Mouse (Mus musculus): ENCODE results near the gene Prr5l. TPM values are rescaled to one million over a fixed set of nuclear protein-coding genes. Genes with fewer than 3 reads are reported as not detected.

Gene Prr5l
- polyA plus RNA-seq, 1 experiment from 2014 or later: 21.5 TPM

DNA sequence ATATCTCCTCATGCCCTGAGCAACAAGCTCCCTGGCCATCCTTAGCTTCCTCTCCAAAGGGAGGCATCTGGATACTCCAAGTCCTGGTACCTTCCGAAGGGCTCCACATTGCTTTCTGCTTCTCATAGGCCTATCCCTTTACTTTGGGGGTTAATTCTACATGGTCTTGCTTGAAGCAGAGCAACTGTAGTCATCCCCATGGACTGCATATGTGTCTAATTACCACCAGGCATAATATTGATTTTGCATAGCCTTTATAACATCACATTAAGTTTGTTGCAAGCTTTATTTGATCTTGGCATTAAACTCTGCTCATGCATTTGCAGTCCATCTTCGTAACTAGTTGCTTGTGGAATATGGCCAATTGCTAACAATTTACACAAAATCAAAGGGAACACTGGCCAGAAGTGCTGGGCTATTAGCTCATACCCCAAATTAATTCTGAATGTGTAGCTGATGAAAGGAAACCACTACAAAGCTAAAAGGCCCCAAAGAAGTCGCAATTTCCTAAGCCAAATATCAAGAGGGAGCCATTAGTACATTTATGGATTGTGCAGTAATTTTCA is 21.8 kb downstream of the Prr5l start:
- 89% methylated on average over 3 of the region's 3 CpGs for WGBS
- Histone ChIP-seq H3K4me2 (ENCODE audit: low read depth, low read length, severe bottlenecking) (no peak overlapping the region), H3K4me3 (ENCODE audit: low read depth, low read length) (no peak overlapping the region), H3K27ac (ENCODE audit: low read depth, low read length) (no peak overlapping the region), H3K9ac (ENCODE audit: low read length) (no peak overlapping the region), H3K4me1 (replicated peaks; ENCODE audit: control insufficient read depth, insufficient read depth, low read length) (no peaks in the 10 kb centered on the region), H3K27me3 (ENCODE audit: control insufficient read depth, insufficient read depth, low read length) (no peaks in the 10 kb centered on the region), H3K36me3 (ENCODE audit: control insufficient read depth, insufficient read depth, low read length) (no peaks in the 10 kb centered on the region), H3K9me3 (ENCODE audit: control insufficient read depth, low read length) (no peaks in the 10 kb centered on the region)
- no peak for DNase-seq (ENCODE audit: low spot score)
- ATAC-seq (replicated peaks; ENCODE audit: low FRiP score): no peak

DNA sequence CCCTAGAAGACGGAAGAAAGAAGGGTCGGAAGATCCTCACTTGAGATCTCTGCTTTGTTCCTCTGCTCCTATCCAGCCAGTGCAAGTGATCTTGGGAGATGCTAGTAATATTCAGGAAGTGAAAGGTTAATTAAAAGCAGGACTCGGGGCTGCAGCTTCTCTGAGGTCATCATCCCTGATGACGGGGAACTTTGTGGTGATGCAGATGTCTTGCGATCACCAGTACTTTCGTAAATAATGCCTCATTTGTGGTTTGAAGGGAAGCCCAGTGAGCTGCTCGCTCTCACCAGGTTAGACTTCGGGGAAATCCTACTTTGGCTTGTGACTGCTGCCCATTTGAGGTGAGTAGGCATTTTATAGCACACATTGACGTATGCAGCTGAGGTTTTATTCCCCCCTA is 26.7 kb downstream of the Prr5l start:
- Histone ChIP-seq H3K9ac (ENCODE audit: low read length) (no peak overlapping the region), H3K27me3 (ENCODE audit: control insufficient read depth, insufficient read depth, low read length) (no peaks in the 10 kb centered on the region), H3K4me1 (replicated peaks; ENCODE audit: control insufficient read depth, insufficient read depth, low read length) (no peaks in the 10 kb centered on the region), H3K4me3 (ENCODE audit: low read depth, low read length) (no peak overlapping the region), H3K9me3 (ENCODE audit: control insufficient read depth, low read length) (no peaks in the 10 kb centered on the region), H3K27ac (ENCODE audit: low read depth, low read length) (no peak overlapping the region), H3K4me2 (ENCODE audit: low read depth, low read length, severe bottlenecking) (no peak overlapping the region), H3K36me3 (ENCODE audit: control insufficient read depth, insufficient read depth, low read length) (no peaks in the 10 kb centered on the region)
- DNase-seq (ENCODE audit: low spot score) (no peak), ATAC-seq (replicated peaks; ENCODE audit: low FRiP score) (no peak)
- 83% methylated on average over 9 of the region's 9 CpGs for WGBS

DNA sequence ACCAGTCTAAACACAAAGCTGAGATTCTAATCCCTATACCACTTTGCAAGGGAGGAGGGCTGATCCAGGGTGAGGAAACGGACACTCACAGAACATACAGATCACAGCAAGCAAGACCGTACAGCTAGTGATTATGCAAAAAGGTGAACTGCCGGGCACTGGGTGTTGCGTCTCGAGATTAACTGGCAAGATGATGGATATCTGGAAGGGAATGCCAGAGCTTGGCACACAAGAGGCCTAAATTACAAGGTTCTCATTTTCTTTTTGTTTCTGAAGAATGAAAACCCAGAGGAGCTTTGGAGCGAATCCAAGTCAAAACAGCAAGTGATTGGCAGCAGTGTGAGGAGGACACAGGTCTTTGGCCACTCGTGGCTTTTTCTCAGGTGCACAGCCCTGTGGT is 28.0 kb downstream of the Prr5l start:
- ATAC-seq (replicated peaks; ENCODE audit: low FRiP score) (no peak), DNase-seq (ENCODE audit: low spot score) (no peak)

DNA sequence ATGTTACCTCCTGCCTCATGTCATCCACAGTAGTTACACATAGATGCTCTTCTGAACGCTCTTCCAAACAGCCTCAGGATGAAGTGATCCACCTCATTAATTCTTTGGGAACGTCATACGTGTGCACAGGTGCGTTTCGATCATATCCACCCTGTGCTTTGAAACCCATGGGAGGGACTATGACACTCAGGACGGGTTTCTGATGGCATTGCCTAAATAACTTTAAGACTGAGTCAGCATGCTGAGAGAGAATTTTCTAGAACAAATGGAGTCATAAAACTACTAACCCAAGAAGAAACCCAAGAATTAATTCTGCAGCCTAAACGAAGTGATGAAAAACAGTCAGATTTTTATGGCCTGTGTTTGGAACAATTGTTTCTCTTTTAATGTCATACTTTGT is 40.1 kb downstream of the Prr5l start:
- ATAC-seq (replicated peaks; ENCODE audit: low FRiP score): no peak
- Histone ChIP-seq H3K36me3 (ENCODE audit: control insufficient read depth, insufficient read depth, low read length) (no peaks in the 10 kb centered on the region), H3K27me3 (ENCODE audit: control insufficient read depth, insufficient read depth, low read length) (no peaks in the 10 kb centered on the region), H3K9me3 (ENCODE audit: control insufficient read depth, low read length) (no peaks in the 10 kb centered on the region), H3K4me3 (ENCODE audit: low read depth, low read length) (no peak overlapping the region), H3K27ac (ENCODE audit: low read depth, low read length) (no peak overlapping the region), H3K9ac (ENCODE audit: low read length) (no peak overlapping the region), H3K4me2 (ENCODE audit: low read depth, low read length, severe bottlenecking) (no peak overlapping the region), H3K4me1 (replicated peaks; ENCODE audit: control insufficient read depth, insufficient read depth, low read length) (no peaks in the 10 kb centered on the region)
- no peak for DNase-seq (ENCODE audit: low spot score)
- WGBS: 88% methylated on average over 7 of the region's 7 CpGs

More for the DNA sequence above, 28.0 kb downstream of the Prr5l start:
- Histone ChIP-seq H3K27ac (ENCODE audit: low read depth, low read length) (no peak overlapping the region), H3K4me3 (ENCODE audit: low read depth, low read length) (no peak overlapping the region), H3K36me3 (ENCODE audit: control insufficient read depth, insufficient read depth, low read length) (no peaks in the 10 kb centered on the region), H3K27me3 (ENCODE audit: control insufficient read depth, insufficient read depth, low read length) (no peaks in the 10 kb centered on the region), H3K4me1 (replicated peaks; ENCODE audit: control insufficient read depth, insufficient read depth, low read length) (no peaks in the 10 kb centered on the region), H3K4me2 (ENCODE audit: low read depth, low read length, severe bottlenecking) (no peak overlapping the region), H3K9me3 (ENCODE audit: control insufficient read depth, low read length) (no peaks in the 10 kb centered on the region), H3K9ac (ENCODE audit: low read length) (no peak overlapping the region)
- 77% methylated on average over 7 of the region's 7 CpGs for WGBS

DNA sequence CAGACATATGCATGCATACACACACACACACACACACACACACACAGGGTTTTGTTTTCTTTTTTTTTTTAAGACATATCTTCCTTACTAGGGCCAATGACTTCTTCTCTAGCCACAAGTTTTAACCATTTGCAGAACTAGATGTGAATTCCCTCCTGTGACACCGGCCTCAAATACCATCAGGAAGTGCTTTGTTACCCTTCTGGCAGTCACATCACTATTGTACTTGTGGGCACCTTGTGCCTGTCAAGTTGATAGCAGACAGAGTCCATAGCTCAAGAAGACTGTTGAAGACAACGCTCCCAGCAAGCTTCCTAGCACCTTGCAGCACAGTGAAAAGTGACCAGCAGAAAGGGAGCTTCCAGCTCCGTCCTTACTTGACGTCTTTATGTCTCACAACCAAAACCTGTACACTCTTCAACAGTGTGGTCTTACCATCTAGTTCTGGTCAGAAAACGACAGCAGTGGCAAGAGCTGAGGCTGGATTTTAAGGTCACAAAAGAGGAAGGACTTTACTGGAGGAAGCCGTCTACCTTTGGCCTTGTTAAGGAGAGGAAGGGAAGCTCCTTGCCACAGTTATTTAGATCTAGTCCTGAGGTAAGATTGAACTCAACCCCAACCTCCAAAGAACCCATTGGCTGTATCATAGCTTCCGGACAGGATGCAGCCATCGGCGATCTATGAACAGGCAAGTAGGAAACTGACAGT is 47.9 kb downstream of the Prr5l start:
- no peaks in the 10 kb centered on the region for H3K27me3 ChIP-seq (ENCODE audit: control insufficient read depth, insufficient read depth, low read length)
- H3K27ac ChIP-seq (ENCODE audit: low read depth, low read length): no peak overlapping the region
- no peaks in the 10 kb centered on the region for H3K36me3 ChIP-seq (ENCODE audit: control insufficient read depth, insufficient read depth, low read length)
- 87% methylated on average over 9 of the region's 9 CpGs for WGBS
- no peak overlapping the region for H3K4me2 ChIP-seq (ENCODE audit: low read depth, low read length, severe bottlenecking)
- no peak overlapping the region for H3K4me3 ChIP-seq (ENCODE audit: low read depth, low read length)
- DNase-seq (ENCODE audit: low spot score): no peak
- H3K4me1 ChIP-seq (replicated peaks; ENCODE audit: control insufficient read depth, insufficient read depth, low read length): peaks cover 2% of the 10 kb centered on the region; the same call in 1 of the 2 replicates
- ATAC-seq (replicated peaks; ENCODE audit: low FRiP score): no peak
- no peaks in the 10 kb centered on the region for H3K9me3 ChIP-seq (ENCODE audit: control insufficient read depth, low read length)
- H3K9ac ChIP-seq (ENCODE audit: low read length): no peak overlapping the region

DNA sequence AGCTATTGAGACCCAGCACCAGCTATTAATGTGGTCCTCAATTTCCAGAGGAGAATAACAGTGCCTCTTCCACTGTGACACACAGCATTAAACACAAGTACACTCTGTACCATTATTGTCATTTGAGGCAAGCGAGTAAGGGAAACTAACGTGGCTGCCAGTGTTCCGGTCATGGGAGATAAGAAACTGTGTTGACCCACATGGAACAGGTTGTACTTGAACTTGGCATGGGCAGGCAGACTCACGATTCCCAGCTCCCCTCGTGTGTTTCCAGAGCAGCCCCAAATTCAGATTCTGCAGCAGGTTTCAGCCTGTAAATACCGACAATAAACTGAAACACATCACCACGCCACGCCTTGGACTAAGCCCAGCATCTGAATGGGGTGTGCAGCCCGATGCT is 50.5 kb downstream of the Prr5l start:
- no peak overlapping the region for H3K4me3 ChIP-seq (ENCODE audit: low read depth, low read length)
- H3K27ac ChIP-seq (ENCODE audit: low read depth, low read length): no peak overlapping the region
- 89% methylated on average over 9 of the region's 9 CpGs for WGBS
- H3K4me1 ChIP-seq (replicated peaks; ENCODE audit: control insufficient read depth, insufficient read depth, low read length): peaks cover 2% of the 10 kb centered on the region; the same call in 1 of the 2 replicates
- no peaks in the 10 kb centered on the region for H3K9me3 ChIP-seq (ENCODE audit: control insufficient read depth, low read length)
- no peaks in the 10 kb centered on the region for H3K36me3 ChIP-seq (ENCODE audit: control insufficient read depth, insufficient read depth, low read length)
- no peak overlapping the region for H3K4me2 ChIP-seq (ENCODE audit: low read depth, low read length, severe bottlenecking)
- H3K27me3 ChIP-seq (ENCODE audit: control insufficient read depth, insufficient read depth, low read length): no peaks in the 10 kb centered on the region
- DNase-seq (ENCODE audit: low spot score) (no peak), ATAC-seq (replicated peaks; ENCODE audit: low FRiP score) (no peak)
- no peak overlapping the region for H3K9ac ChIP-seq (ENCODE audit: low read length)

DNA sequence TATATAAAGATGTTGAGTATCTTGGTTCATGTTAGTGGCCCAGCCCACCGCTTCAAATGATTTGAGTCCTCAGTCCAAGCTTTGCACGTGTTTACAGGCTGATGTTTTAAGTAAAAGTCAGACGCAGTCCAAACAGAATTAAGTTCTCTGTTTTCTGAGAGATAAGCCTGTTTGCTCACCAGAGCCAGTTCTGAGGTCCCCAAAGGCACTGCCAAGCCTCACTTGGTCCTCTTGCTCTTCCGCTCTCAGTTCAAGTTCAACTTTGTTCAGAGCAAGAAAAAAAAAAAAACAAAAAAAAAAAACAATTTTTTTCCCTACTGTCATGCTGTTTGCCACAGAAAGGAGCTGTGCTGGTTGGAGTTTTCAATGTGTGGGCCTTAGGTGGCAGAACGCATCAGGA is 51.0 kb downstream of the Prr5l start:
- Histone ChIP-seq H3K9ac (ENCODE audit: low read length) (no peak overlapping the region), H3K9me3 (ENCODE audit: control insufficient read depth, low read length) (no peaks in the 10 kb centered on the region), H3K27me3 (ENCODE audit: control insufficient read depth, insufficient read depth, low read length) (no peaks in the 10 kb centered on the region), H3K27ac (ENCODE audit: low read depth, low read length) (no peak overlapping the region), H3K4me2 (ENCODE audit: low read depth, low read length, severe bottlenecking) (no peak overlapping the region), H3K36me3 (ENCODE audit: control insufficient read depth, insufficient read depth, low read length) (no peaks in the 10 kb centered on the region), H3K4me3 (ENCODE audit: low read depth, low read length) (no peak overlapping the region), H3K4me1 (replicated peaks; ENCODE audit: control insufficient read depth, insufficient read depth, low read length) (peaks cover 2% of the 10 kb centered on the region; the same call in 1 of the 2 replicates)
- WGBS: 93% methylated on average over 5 of the region's 5 CpGs
- ATAC-seq (replicated peaks; ENCODE audit: low FRiP score) (no peak), DNase-seq (ENCODE audit: low spot score) (no peak)

DNA sequence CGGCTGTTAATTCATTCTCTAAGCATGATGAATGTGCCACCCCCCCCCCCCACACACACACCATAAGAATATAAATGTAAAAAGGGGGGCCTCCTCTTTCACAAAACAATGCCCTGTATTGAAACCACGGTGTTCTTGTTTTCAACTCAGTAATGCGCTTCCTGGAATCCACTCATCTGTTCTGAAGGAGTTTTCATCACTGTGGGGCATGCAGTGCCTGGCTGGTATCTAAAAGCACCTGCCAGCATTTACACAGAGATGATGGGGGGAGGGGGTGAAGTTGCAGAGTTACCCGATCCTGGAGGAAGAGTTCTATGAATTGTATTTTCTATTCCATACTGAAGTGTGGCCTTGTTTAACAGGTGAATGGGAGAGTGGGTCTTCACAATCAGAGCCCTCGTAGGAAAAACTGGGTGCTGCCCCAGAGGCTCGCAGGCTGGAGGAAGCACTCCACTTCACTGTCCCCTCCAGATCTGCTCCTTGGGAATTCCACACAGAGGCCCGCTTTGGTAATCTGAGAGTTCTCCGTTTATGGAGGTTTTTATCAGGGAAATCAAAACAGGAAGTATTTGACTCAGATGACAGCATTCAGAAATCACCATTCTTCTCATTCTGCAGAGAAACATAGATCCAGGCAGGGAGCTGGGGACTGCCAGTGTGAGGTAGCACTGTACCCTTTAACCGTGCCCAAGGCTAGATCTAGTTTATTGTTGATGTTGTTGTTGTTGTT is 52.5 kb downstream of the Prr5l start:
- Histone ChIP-seq H3K9me3 (ENCODE audit: control insufficient read depth, low read length) (no peaks in the 10 kb centered on the region), H3K36me3 (ENCODE audit: control insufficient read depth, insufficient read depth, low read length) (no peaks in the 10 kb centered on the region), H3K27me3 (ENCODE audit: control insufficient read depth, insufficient read depth, low read length) (no peaks in the 10 kb centered on the region), H3K9ac (ENCODE audit: low read length) (no peak overlapping the region), H3K4me3 (ENCODE audit: low read depth, low read length) (no peak overlapping the region), H3K27ac (ENCODE audit: low read depth, low read length) (no peak overlapping the region), H3K4me2 (ENCODE audit: low read depth, low read length, severe bottlenecking) (no peak overlapping the region), H3K4me1 (replicated peaks; ENCODE audit: control insufficient read depth, insufficient read depth, low read length) (peaks cover 2% of the 10 kb centered on the region; the same call in 1 of the 2 replicates)
- ATAC-seq (replicated peaks; ENCODE audit: low FRiP score) (no peak), DNase-seq (ENCODE audit: low spot score) (no peak)
- 56% methylated on average over 9 of the region's 9 CpGs for WGBS
